Mouse (Mus musculus): ENCODE results near the gene Srcin1.
A peak's percentile ranks its signal among the peaks of the same experiment; 100 is the strongest.

The Srcin1 gene

GRCm38 (mm10) chr11:97578286-97578685 is 2.3 kb upstream of the Srcin1 start:
- DNase-seq = peak; percentile 74

GRCm38 (mm10) chr11:97575638-97576037 is 348 bp downstream of the Srcin1 start:
- peak; percentile 90 for DNase-seq

- DNase-seq = peak; percentile 60
These were observed 911 bp downstream of the Srcin1 start for GRCm38 (mm10) chr11:97575075-97575474.

- DNase-seq = no peak
These were observed 1.4 kb downstream of the Srcin1 start for GRCm38 (mm10) chr11:97574551-97575051.

- DNase-seq = peak; percentile 10
These were observed 2.0 kb downstream of the Srcin1 start for GRCm38 (mm10) chr11:97573891-97574550.

GRCm38 (mm10) chr11:97572895-97573480 is 3.0 kb downstream of the Srcin1 start:
- no peak for DNase-seq

- DNase-seq = no peak
These were observed 4.0 kb downstream of the Srcin1 start for GRCm38 (mm10) chr11:97572089-97572345.

- DNase-seq = no peak
These were observed 4.5 kb downstream of the Srcin1 start for GRCm38 (mm10) chr11:97571266-97572088.

- DNase-seq = peak; percentile 19
These were observed 5.4 kb downstream of the Srcin1 start for GRCm38 (mm10) chr11:97570493-97571137.

GRCm38 (mm10) chr11:97569806-97570205 is 6.2 kb downstream of the Srcin1 start:
- DNase-seq = no peak

GRCm38 (mm10) chr11:97569301-97569724 is 6.7 kb downstream of the Srcin1 start:
- DNase-seq = no peak

- DNase-seq = peak; percentile 81
These were observed 7.3 kb downstream of the Srcin1 start for GRCm38 (mm10) chr11:97568729-97569128.

GRCm38 (mm10) chr11:97567480-97567879 is 8.5 kb downstream of the Srcin1 start:
- DNase-seq = no peak

GRCm38 (mm10) chr11:97566551-97566950 is 9.4 kb downstream of the Srcin1 start:
- no peak for DNase-seq

GRCm38 (mm10) chr11:97563730-97564129 is 12.3 kb downstream of the Srcin1 start:
- DNase-seq = no peak

GRCm38 (mm10) chr11:97562536-97562935 is 13.4 kb downstream of the Srcin1 start:
- no peak for DNase-seq

- DNase-seq = no peak
These were observed 15.6 kb downstream of the Srcin1 start for GRCm38 (mm10) chr11:97560210-97560963.

- DNase-seq = no peak
These were observed 16.4 kb downstream of the Srcin1 start for GRCm38 (mm10) chr11:97559549-97559948.

- DNase-seq = no peak
These were observed 18.1 kb downstream of the Srcin1 start for GRCm38 (mm10) chr11:97557885-97558284.

GRCm38 (mm10) chr11:97556569-97557408 is 19.2 kb downstream of the Srcin1 start:
- peak; percentile 74 for DNase-seq

GRCm38 (mm10) chr11:97555144-97555543 is 20.8 kb downstream of the Srcin1 start:
- no peak for DNase-seq

GRCm38 (mm10) chr11:97552151-97552550 is 23.8 kb downstream of the Srcin1 start:
- DNase-seq = no peak

All from lung, postnatal 14 days (tissue).